13 mouse cellular contexts compared by ENCODE assay signal in genomic region chr4:83915871-83916270, GRCm38 (mm10).
"Had no signal": no experiment of that assay in that cellular context is flagged by ENCODE, and none has a peak within 500 bp of the region (broad histone marks: within the 10 kb centered on the region; RNA-seq: fewer than 3 reads in every experiment).

No protein-coding gene starts in this region.

- H3K4me3 ChIP-seq: midbrain, embryonic 10.5 days; midbrain, embryonic 12.5 days; midbrain, embryonic 15.5 days; neural tube, embryonic 12.5 days; stomach, embryonic 15.5 days had no signal

- H3K9ac ChIP-seq: lung, embryonic 14.5 days; midbrain, embryonic 12.5 days; midbrain, embryonic 15.5 days; neural tube, embryonic 12.5 days; stomach, embryonic 15.5 days had no signal

- DNase-seq: lung, embryonic 14.5 days; lung, postnatal 10 days; lung, postnatal 4 days; right cerebral cortex, postnatal 14 days; thymus, adult 2 months; thymus, postnatal 25 days; thymus, postnatal 4 days had no signal

- H3K27ac ChIP-seq: midbrain, embryonic 10.5 days; midbrain, embryonic 12.5 days; midbrain, embryonic 15.5 days; neural tube, embryonic 12.5 days; stomach, embryonic 15.5 days; stomach, postnatal 0 days had no signal

- ATAC-seq: midbrain, embryonic 15.5 days had no signal

- H3K27me3 ChIP-seq: midbrain, embryonic 12.5 days; midbrain, embryonic 15.5 days; neural tube, embryonic 12.5 days; stomach, embryonic 15.5 days had no signal

- H3K36me3 ChIP-seq: midbrain, embryonic 10.5 days; midbrain, embryonic 12.5 days; midbrain, embryonic 15.5 days; neural tube, embryonic 12.5 days; stomach, embryonic 15.5 days had no signal

- H3K4me2 ChIP-seq: lung, embryonic 14.5 days; midbrain, embryonic 12.5 days; midbrain, embryonic 15.5 days; neural tube, embryonic 12.5 days; stomach, embryonic 15.5 days had no signal

- H3K4me1 ChIP-seq: midbrain, embryonic 10.5 days; midbrain, embryonic 12.5 days; midbrain, embryonic 15.5 days; neural tube, embryonic 12.5 days; stomach, embryonic 15.5 days had no signal

- H3K9me3 ChIP-seq: midbrain, embryonic 10.5 days; midbrain, embryonic 12.5 days; midbrain, embryonic 15.5 days; neural tube, embryonic 12.5 days; stomach, embryonic 15.5 days had no signal
